9 mouse cellular contexts compared by ENCODE assay signal in the genomic region with DNA sequence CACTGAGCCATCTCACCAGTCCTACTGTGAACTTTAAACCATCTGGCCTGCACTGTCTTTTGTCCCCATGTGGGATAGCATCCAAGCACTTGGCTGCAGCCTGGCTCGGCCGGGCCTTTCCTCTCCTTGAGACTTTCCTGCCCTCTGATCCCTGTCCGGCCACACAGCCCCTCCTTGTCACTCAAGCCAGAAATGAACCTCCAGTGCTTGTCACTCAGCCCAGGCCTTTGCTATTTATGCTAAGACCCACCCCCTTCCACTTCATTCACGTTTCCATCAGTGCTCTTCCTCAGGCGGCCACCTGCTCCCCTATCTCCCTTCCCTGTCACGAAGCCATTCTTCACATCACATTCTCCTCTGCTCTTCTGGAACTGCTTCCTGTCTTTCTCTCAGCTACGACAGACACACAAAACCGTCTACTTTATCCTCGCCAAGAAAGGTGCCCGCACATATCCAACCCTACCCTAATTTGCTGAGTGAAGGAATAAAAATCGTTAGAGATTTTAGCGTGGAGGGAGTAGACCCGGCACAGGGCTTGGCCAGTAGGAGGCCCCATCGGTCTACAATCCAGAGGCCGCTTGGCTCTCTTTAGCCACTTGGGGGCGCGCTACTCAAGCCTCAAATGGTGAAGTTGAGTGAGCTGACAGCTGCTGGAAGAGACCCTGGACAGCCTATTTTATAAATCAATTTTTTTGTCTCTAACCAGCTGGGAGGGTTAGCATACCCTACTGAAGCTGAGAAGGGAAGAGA. TPM values are rescaled to one million over a fixed set of nuclear protein-coding genes. Genes with fewer than 3 reads are reported as not detected.
DNase-seq lines count a peak whose midpoint lies in the region.
"Had no signal": no experiment of that assay in that cellular context is flagged by ENCODE, and none has a peak within 500 bp of the region (broad histone marks: within the 10 kb centered on the region; RNA-seq: fewer than 3 reads in every experiment).

No protein-coding gene starts in this region.

- H3K4me3 ChIP-seq in forebrain, embryonic 10.5 days: no peak overlapping the region
- H3K4me3 ChIP-seq: limb, embryonic 12.5 days had no signal

- H3K36me3 ChIP-seq in forebrain, embryonic 10.5 days (replicated peaks): no peaks in the 10 kb centered on the region
- H3K36me3 ChIP-seq: limb, embryonic 12.5 days had no signal

- peaks cover 11% of the 10 kb centered on the region for H3K4me1 ChIP-seq in forebrain, embryonic 10.5 days

- no peaks in the 10 kb centered on the region for H3K27me3 ChIP-seq in forebrain, embryonic 10.5 days (ENCODE audit: poor library complexity, severe bottlenecking)
- H3K27me3 ChIP-seq: limb, embryonic 12.5 days had no signal

- WGBS in forebrain, embryonic 10.5 days: 25% methylated on average over 17 of the region's 17 CpGs

- intact Hi-C loops in heart, postnatal 14 days (cut with DNase I): no loop called here

- no peak overlapping the region for H3K27ac ChIP-seq in forebrain, embryonic 10.5 days
- H3K27ac ChIP-seq: limb, embryonic 12.5 days had no signal

- no peaks in the 10 kb centered on the region for H3K9me3 ChIP-seq in forebrain, embryonic 10.5 days
- H3K9me3 ChIP-seq: limb, embryonic 12.5 days had no signal

- peak; percentile 87 for DNase-seq in MN1 (ENCODE audit: low spot score)
- DNase-seq in c-Kit-negative CD71-positive TER-119-positive erythroid progenitor cells, embryonic 14.5 days (ENCODE audit: low read depth, low spot score): peak; percentile 54
- peak; percentile 80 for DNase-seq in forebrain, embryonic 10.5 days (ENCODE audit: extremely low spot score, low spot score)
- peak; percentile 71 to 87 for DNase-seq in heart, postnatal 14 days
- DNase-seq in layer of hippocampus, adult 9-11 months: peak; percentile 75
- peak; percentile 67 to 88 for DNase-seq in lung, postnatal 4 days
- peak; percentile 71 for DNase-seq in right cerebral cortex, adult 18-20 months
- no peak for DNase-seq in yolk sac, embryonic 10.5 days (ENCODE audit: low spot score)

RNA-seq across cellular contexts. Expression of gene Zfp574, which starts 33.2 kb away (rescaled TPM):
- 41.5 and 42.5 TPM in 2 replicates for polyA plus RNA-seq in forebrain, embryonic 10.5 days (2016; fragmentation: Nextera tagmentation; extraction: Ambion mirVana)
- 10 to 100 TPM; 10.5 to 11.2 TPM for total RNA-seq in heart, postnatal 14 days (2021)

RNA-seq across cellular contexts. Expression of gene Grik5, which starts 33.4 kb away (rescaled TPM):
- 4.4 and 6.8 TPM in 2 replicates for polyA plus RNA-seq in forebrain, embryonic 10.5 days (2016; fragmentation: Nextera tagmentation; extraction: Ambion mirVana)
- total RNA-seq in heart, postnatal 14 days (2021): 1 to 10 TPM; 5.8 to 7.6 TPM
